ENCODE assay signal across 23 mouse cellular contexts in the genomic region with DNA sequence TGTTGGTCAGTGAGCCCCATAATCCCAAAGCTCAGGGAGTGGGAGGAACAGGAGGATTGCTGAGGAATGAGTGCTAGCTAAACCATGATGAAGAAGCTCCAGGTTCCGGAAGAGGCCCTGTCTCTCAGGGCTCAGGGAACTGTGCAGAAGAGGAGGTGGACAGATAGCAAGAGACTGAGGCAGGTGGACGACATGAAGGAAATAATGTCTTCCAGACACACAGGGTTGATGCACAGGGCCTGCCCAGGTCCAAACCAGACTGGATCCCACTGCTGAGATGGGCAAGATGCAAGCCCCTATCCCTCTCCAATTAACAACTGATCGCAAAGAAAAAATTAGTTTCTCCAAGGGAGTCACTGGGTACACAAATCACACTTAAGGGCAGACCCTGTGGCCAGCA. TPM values are rescaled to one million over a fixed set of nuclear protein-coding genes. Genes with fewer than 3 reads are reported as not detected.
DNase-seq lines count a peak whose midpoint lies in the region; ATAC-seq and TF ChIP-seq lines count a peak whose summit lies in the region.
"Had no signal": no experiment of that assay in that cellular context is flagged by ENCODE, and none has a peak within 500 bp of the region (broad histone marks: within the 10 kb centered on the region; RNA-seq: fewer than 3 reads in every experiment).

No protein-coding gene starts in this region.

- no peaks in the 10 kb centered on the region for H3K27me3 ChIP-seq in heart, embryonic 10.5 days (ENCODE audit: insufficient read depth, poor library complexity, severe bottlenecking)
- H3K27me3 ChIP-seq in heart, embryonic 15.5 days: no peaks in the 10 kb centered on the region
- no peaks in the 10 kb centered on the region for H3K27me3 ChIP-seq in heart, adult 2 months (ENCODE audit: control insufficient read depth, insufficient read depth, low read length)
- H3K27me3 ChIP-seq: hindbrain, embryonic 12.5 days; hindbrain, embryonic 15.5 days had no signal

- intact Hi-C loops in heart, adult 2 months (cut with DNase I): no loop called here

- no peak for TF ChIP-seq POLR2A in heart, adult 2 months (IDR thresholded peaks at IDR 0.05; ENCODE audit: insufficient read depth, low read depth, low read length)
- no peak for TF ChIP-seq POLR2A in embryonic fibroblast, embryonic 13.5 days (IDR thresholded peaks at IDR 0.05; ENCODE audit: low read depth, low read length)

- no peak for ATAC-seq in heart, embryonic 15.5 days (replicated peaks; ENCODE audit: insufficient number of reproducible peaks, insufficient read depth, low FRiP score, low read depth)
- ATAC-seq: CD4-positive, CD25-positive, alpha-beta regulatory T cell, adult 4 months; forebrain, embryonic 14.5 days; forebrain, postnatal 0 days; intestine, postnatal 0 days had no signal

- TF ChIP-seq CTCF in heart, adult 2 months (IDR thresholded peaks at IDR 0.05): no peak
- no peak for TF ChIP-seq CTCF in embryonic fibroblast, embryonic 13.5 days (IDR thresholded peaks at IDR 0.05; ENCODE audit: borderline replicate concordance, insufficient read depth, low read length)

- no peak overlapping the region for H3K4me2 ChIP-seq in heart, embryonic 15.5 days
- H3K4me2 ChIP-seq: hindbrain, embryonic 12.5 days; hindbrain, embryonic 15.5 days had no signal

- H3K79me2 ChIP-seq in heart, adult 2 months (replicated peaks; ENCODE audit: control insufficient read depth, insufficient read depth, low read length): no peaks in the 10 kb centered on the region

- H3K9me3 ChIP-seq in heart, embryonic 10.5 days: no peaks in the 10 kb centered on the region
- no peaks in the 10 kb centered on the region for H3K9me3 ChIP-seq in heart, embryonic 15.5 days (replicated peaks)
- H3K9me3 ChIP-seq: hindbrain, embryonic 12.5 days; hindbrain, embryonic 15.5 days had no signal

- peak overlapping the region; percentile 52; the same call in 1 of the 2 replicates for H3K27ac ChIP-seq in heart, embryonic 10.5 days
- H3K27ac ChIP-seq in heart, embryonic 15.5 days: 0 out of 2 replicates have a peak overlapping the region, but pooled peaks have one; percentile 29
- no peak overlapping the region for H3K27ac ChIP-seq in heart, adult 2 months
- H3K27ac ChIP-seq in brown adipose tissue, adult 24 weeks (replicated peaks; ENCODE audit: low read depth, low read length): 0 out of 2 replicates have a peak overlapping the region, but pooled peaks have one; percentile 4
- H3K27ac ChIP-seq in embryonic fibroblast, embryonic 13.5 days (ENCODE audit: insufficient read depth, low read length): peak overlapping the region; percentile 90
- H3K27ac ChIP-seq: hindbrain, embryonic 12.5 days; hindbrain, embryonic 15.5 days had no signal

- no peak overlapping the region for H3K9ac ChIP-seq in heart, embryonic 15.5 days
- no peak overlapping the region for H3K9ac ChIP-seq in heart, adult 2 months (ENCODE audit: low read depth, low read length)
- H3K9ac ChIP-seq: forebrain, postnatal 0 days; hindbrain, embryonic 12.5 days; hindbrain, embryonic 15.5 days had no signal

- 80% methylated on average over 3 of the region's 3 CpGs for WGBS in heart, embryonic 10.5 days
- WGBS in heart, embryonic 15.5 days: 75% methylated on average over 3 of the region's 3 CpGs
- 88% methylated on average over 3 of the region's 3 CpGs for WGBS in heart, adult 2 months

- peaks cover 50% of the 10 kb centered on the region for H3K4me1 ChIP-seq in heart, embryonic 10.5 days
- peaks cover 48% of the 10 kb centered on the region for H3K4me1 ChIP-seq in heart, embryonic 15.5 days (replicated peaks)
- H3K4me1 ChIP-seq in heart, adult 2 months (ENCODE audit: control insufficient read depth, insufficient read depth, low read length): peaks cover 16% of the 10 kb centered on the region
- H3K4me1 ChIP-seq in brown adipose tissue, adult 24 weeks (ENCODE audit: control insufficient read depth, insufficient read depth, insufficient read length, low read length): peaks cover 21% of the 10 kb centered on the region
- H3K4me1 ChIP-seq in embryonic fibroblast, embryonic 13.5 days (ENCODE audit: control insufficient read depth, insufficient read depth, low read length): peaks cover 25% of the 10 kb centered on the region
- H3K4me1 ChIP-seq: hindbrain, embryonic 12.5 days; hindbrain, embryonic 15.5 days had no signal

- H3K36me3 ChIP-seq in heart, embryonic 10.5 days: peaks cover 23% of the 10 kb centered on the region; the same call in 1 of the 2 replicates
- peaks cover 17% of the 10 kb centered on the region for H3K36me3 ChIP-seq in heart, embryonic 15.5 days
- peaks cover 13% of the 10 kb centered on the region for H3K36me3 ChIP-seq in heart, adult 2 months (ENCODE audit: control insufficient read depth, insufficient read depth, low read length)
- H3K36me3 ChIP-seq: hindbrain, embryonic 12.5 days; hindbrain, embryonic 15.5 days had no signal

- no peak for TF ChIP-seq EP300 in heart, adult 2 months (IDR thresholded peaks at IDR 0.05; ENCODE audit: insufficient read depth, low read depth, low read length)

- no peak overlapping the region for H3K4me3 ChIP-seq in heart, embryonic 10.5 days
- H3K4me3 ChIP-seq in heart, embryonic 15.5 days: no peak overlapping the region
- no peak overlapping the region for H3K4me3 ChIP-seq in heart, adult 2 months
- no peak overlapping the region for H3K4me3 ChIP-seq in brown adipose tissue, adult 24 weeks (ENCODE audit: insufficient read depth, low read depth, low read length)
- no peak overlapping the region for H3K4me3 ChIP-seq in embryonic fibroblast, embryonic 13.5 days (ENCODE audit: insufficient read depth, low read length)
- H3K4me3 ChIP-seq: hindbrain, embryonic 12.5 days; hindbrain, embryonic 15.5 days had no signal

- DNase-seq in heart, embryonic 10.5 days (ENCODE audit: low spot score): no peak
- DNase-seq in heart, adult 9 months (ENCODE audit: low spot score in 2 of 2): no peak
- no peak for DNase-seq in heart, adult 2 months
- no peak for DNase-seq in lung, postnatal 10 days
- DNase-seq: adrenal gland, adult 2 months; adrenal gland, postnatal 14 days; cerebellum, adult 11-12 months; cerebellum, adult 8-10 months; cerebellum, postnatal 10 days; cerebellum, postnatal 36 days; embryo, embryonic 11 days; forebrain, postnatal 0 days; gastrocnemius, postnatal 25 days; kidney, adult 2 months had no signal

RNA-seq across cellular contexts. Expression of a gene that starts 16.9 kb away (rescaled TPM):
- polyA plus RNA-seq in heart, embryonic 10.5 days (2016; fragmentation: Nextera tagmentation; extraction: Ambion mirVana): 262 and 337 TPM in 2 replicates
- 245 and 283 TPM in 2 replicates for polyA plus RNA-seq in heart, embryonic 15.5 days (2015; fragmentation: Nextera tagmentation; extraction: Ambion mirVana)
- total RNA-seq in heart, adult 2 months (2021): 100 to 1,000 TPM; 137 to 139 TPM
- 116 and 125 TPM in 2 replicates for polyA plus RNA-seq in heart, adult 2 months (2012; rRNA removed)
- 14.0 and 20.5 TPM in 2 replicates for polyA plus RNA-seq in brown adipose tissue, adult 24 weeks (2012; ENCODE audit: insufficient read depth, insufficient read length, missing spikeins)
- 121 and 212 TPM in 2 replicates for polyA plus RNA-seq in embryonic fibroblast, embryonic 13.5 days (2011; ENCODE audit: insufficient read length, low read depth, missing spikeins)
- total RNA-seq: MEL had no signal
